Mouse (Mus musculus): ENCODE results near the gene Pik3c2g.

- TF ChIP-seq EP300 (IDR thresholded peaks at IDR 0.05; ENCODE audit: insufficient read depth, low read depth, low read length) (no peak), POLR2A (IDR thresholded peaks at IDR 0.05; ENCODE audit: insufficient read depth, low read depth, low read length) (no peak)
These were observed 418.2 kb downstream of the Pik3c2g start for GRCm38 (mm10) chr6:140005181-140005580.
